Mouse (Mus musculus): ENCODE results near the gene Csdc2.

- TF ChIP-seq CTCF (IDR thresholded peaks at IDR 0.05; ENCODE audit: borderline replicate concordance, control insufficient read depth, extremely low read depth, insufficient read depth, low read length, poor library complexity) (peak; percentile 94), POLR2A (IDR thresholded peaks at IDR 0.05; ENCODE audit: control insufficient read depth, extremely low read depth, insufficient read depth, low read length, poor library complexity) (no peak)
These were observed 19.9 kb downstream of the Csdc2 start for GRCm38 (mm10) chr15:81956457-81956856.
